In the genomic region with DNA sequence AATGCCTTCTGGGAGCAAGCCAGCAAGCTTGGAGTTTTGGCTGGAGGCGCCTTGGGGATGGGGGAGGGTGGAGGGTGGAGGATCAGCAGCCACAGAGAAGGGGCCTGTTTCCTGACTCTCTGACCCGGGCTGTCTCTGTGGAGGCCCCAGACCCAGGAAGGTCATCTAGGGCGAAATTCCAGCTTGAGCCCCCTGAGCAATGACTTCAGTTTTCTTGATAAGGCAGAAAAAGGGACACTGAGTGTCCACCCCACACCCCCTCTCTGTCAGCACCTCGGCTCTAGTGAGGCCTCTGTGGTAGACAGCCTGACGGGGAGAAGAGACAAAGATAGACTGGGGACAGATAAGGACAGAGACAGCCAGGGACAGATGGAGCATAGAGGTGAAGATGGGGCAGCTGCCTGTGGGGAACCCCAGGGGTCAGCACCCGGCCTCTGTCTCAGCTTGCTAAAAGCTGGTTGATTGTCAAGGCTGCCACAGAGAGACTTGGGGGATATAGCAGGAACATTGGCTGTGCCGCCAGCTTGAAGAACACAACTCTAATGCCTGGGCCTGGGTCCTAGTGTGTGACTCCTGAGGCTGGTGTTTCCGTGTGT, we compare ENCODE assay signal across 8 mouse cellular contexts.
DNase-seq lines count a peak whose midpoint lies in the region; ATAC-seq lines count a peak whose summit lies in the region.

No protein-coding gene starts in this region.

- no peak overlapping the region for H3K4me3 ChIP-seq in forebrain, embryonic 15.5 days
- H3K4me3 ChIP-seq in forebrain, embryonic 14.5 days (ENCODE audit: low read depth, low read length), result no peak overlapping the region

- no peaks in the 10 kb centered on the region for H3K9me3 ChIP-seq in forebrain, embryonic 15.5 days
- no peaks in the 10 kb centered on the region for H3K9me3 ChIP-seq in forebrain, embryonic 14.5 days (replicated peaks; ENCODE audit: control insufficient read depth, low read length)

- peak; percentile 24; the same call in 1 of the 2 replicates for ATAC-seq in forebrain, embryonic 15.5 days (replicated peaks)
- ATAC-seq in forebrain, embryonic 14.5 days, result no peak

- WGBS in forebrain, embryonic 15.5 days, result 71% methylated on average over 8 of the region's 8 CpGs
- whole genome bisulfite sequencing in forebrain, embryonic 14.5 days, result 75% methylated on average over 8 of the region's 8 CpGs

- intact Hi-C loops in heart, postnatal 36 days (cut with DNase I), result loop anchor here (1.0 to 5.0 kb wide), 6 partner anchors 39 to 515 kb away; no protein-coding TSS in a partner anchor

- DNase-seq in forebrain, embryonic 14.5 days (ENCODE audit: low spot score), result no peak
- DNase-seq in ovary, postnatal 14 days (ENCODE audit: low spot score), result peak; percentile 14
- DNase-seq in ovary, postnatal 10 days (ENCODE audit: low spot score), result no peak
- peak; percentile 36 to 61 for DNase-seq in heart, postnatal 36 days
- DNase-seq in skeletal muscle tissue, adult 2 months (ENCODE audit: low read depth, low spot score), result peak; percentile 22
- no peak for DNase-seq in frontal cortex, postnatal 25 days (ENCODE audit: low spot score in 2 of 2)
- no peak for DNase-seq in frontal cortex, postnatal 10 days (ENCODE audit: low spot score in 2 of 2)

- H3K27me3 ChIP-seq in forebrain, embryonic 15.5 days, result no peaks in the 10 kb centered on the region
- no peaks in the 10 kb centered on the region for H3K27me3 ChIP-seq in forebrain, embryonic 14.5 days (replicated peaks; ENCODE audit: control insufficient read depth, insufficient read depth, low read length)

- no peak overlapping the region for H3K9ac ChIP-seq in forebrain, embryonic 15.5 days (replicated peaks)
- no peak overlapping the region for H3K9ac ChIP-seq in forebrain, embryonic 14.5 days (ENCODE audit: low read length)

- H3K4me1 ChIP-seq in forebrain, embryonic 15.5 days, result peaks cover 7% of the 10 kb centered on the region; the same call in 1 of the 2 replicates
- H3K4me1 ChIP-seq in forebrain, embryonic 14.5 days (ENCODE audit: control insufficient read depth, insufficient read depth, low read length), result no peaks in the 10 kb centered on the region

- no peaks in the 10 kb centered on the region for H3K36me3 ChIP-seq in forebrain, embryonic 15.5 days
- H3K36me3 ChIP-seq in forebrain, embryonic 14.5 days (ENCODE audit: control insufficient read depth, insufficient read depth, low read length), result no peaks in the 10 kb centered on the region

- H3K4me2 ChIP-seq in forebrain, embryonic 15.5 days (replicated peaks), result no peak overlapping the region
- no peak overlapping the region for H3K4me2 ChIP-seq in forebrain, embryonic 14.5 days (ENCODE audit: low read length)

- no peak overlapping the region for H3K27ac ChIP-seq in forebrain, embryonic 15.5 days (replicated peaks)
- no peak overlapping the region for H3K27ac ChIP-seq in forebrain, embryonic 14.5 days (ENCODE audit: low read depth, low read length)

Comparison
In these comparisons a context has a peak if more than half of its experiments do, and no peak if none do; other contexts are left out.
1. DNase-seq: peak in ovary, postnatal 14 days (single experiment), heart, postnatal 36 days (2 of 2) and skeletal muscle tissue, adult 2 months (single experiment); none in forebrain, embryonic 14.5 days (single experiment), ovary, postnatal 10 days (single experiment), frontal cortex, postnatal 25 days (0 of 2) and frontal cortex, postnatal 10 days (0 of 2).